Mouse (Mus musculus) liver, postnatal 0 days (tissue): Measurements from ENCODE around the gene Pfkp. TPM values are rescaled to one million over a fixed set of nuclear protein-coding genes. Genes with fewer than 3 reads are reported as not detected.

Source experiments
- ATAC-seq: fragments of 200-750 bp; cut with Nextera tagmentation; 2 replicates; pipeline ENCODE4 v1.8.0; 2017; ENCODE audit warnings: mild to moderate bottlenecking, moderate library complexity
- DNase-seq: peaks from one replicate; pipeline ENCODE4 v3.0.0-alpha.2; 2016
- H3K27ac ChIP-seq: fragments of 300-500 bp; sonication (generic); 2 replicates; pipeline ENCODE4 v1.5.1; 2014; ENCODE audit warnings: antibody characterized with exemption, moderate library complexity, mild to moderate bottlenecking, low read depth
- H3K27me3 ChIP-seq: fragments of 300-500 bp; sonication (generic); 2 replicates; pipeline ENCODE4 v1.6.1; 2014; ENCODE audit warnings: low read length, control low read depth, mixed read lengths; ENCODE audit not compliant: insufficient read depth
- H3K36me3 ChIP-seq: fragments of 300-500 bp; sonication (generic); replicated peaks from 2 replicates; pipeline ENCODE4 v1.6.1; 2014; ENCODE audit warnings: mild to moderate bottlenecking, control low read depth, low read length, moderate library complexity, mixed read lengths; ENCODE audit not compliant: insufficient read depth
- H3K4me1 ChIP-seq: fragments of 300-500 bp; sonication (generic); 2 replicates; pipeline ENCODE4 v1.6.1; 2014; ENCODE audit warnings: antibody characterized with exemption, mild to moderate bottlenecking, control low read depth; ENCODE audit not compliant: insufficient read depth
- H3K4me2 ChIP-seq: fragments of 300-500 bp; sonication (generic); 2 replicates; pipeline ENCODE4 v1.6.1; 2014; ENCODE audit warnings: low read depth, mild to moderate bottlenecking, low read length, moderate library complexity, mixed read lengths
- H3K4me3 ChIP-seq: fragments of 300-500 bp; sonication (generic); 2 replicates; pipeline ENCODE4 v1.5.1; 2014; ENCODE audit warnings: low read depth, low read length
- H3K9ac ChIP-seq: fragments of 300-500 bp; sonication (generic); replicated peaks from 2 replicates; pipeline ENCODE4 v1.6.1; 2014; ENCODE audit warnings: mild to moderate bottlenecking, moderate library complexity
- H3K9me3 ChIP-seq: fragments of 300-500 bp; sonication (generic); 2 replicates; pipeline ENCODE4 v1.6.1; 2016; ENCODE audit warnings: mild to moderate bottlenecking, control low read depth, low read length, mixed read lengths
- CTCF ChIP-seq: sonication (generic); IDR thresholded peaks from 2 replicates; pipeline ENCODE4 v1.5.1; 2016; ENCODE audit warnings: antibody characterized with exemption, low read depth
- EP300 ChIP-seq: IDR thresholded peaks from 2 replicates; pipeline ENCODE4 v1.6.1; 2016; ENCODE audit warnings: antibody characterized with exemption, low read depth, mild to moderate bottlenecking
- WGBS: fragments of 180-500 bp; shearing (Covaris S2); extraction: QIAGEN DNeasy Blood & Tissue Kit; methylation state at CpG from one replicate; pipeline ENCODE4 v1.1.7; 2014; ENCODE audit not compliant: insufficient replicate concordance; 5-methylcytosine and 5-hydroxymethylcytosine counted together
- polyA plus RNA-seq: library from polyadenylated mRNA; unstranded; fragments of >200 nt; fragmentation: Nextera tagmentation; extraction: Ambion mirVana; gene quantifications from 2 replicates; pipeline ENCODE4 v1.2.1, GENCODE M21; 2015

Gene Pfkp
- polyA plus RNA-seq, 1 experiment from 2014 or later = 4.9 TPM

DNA sequence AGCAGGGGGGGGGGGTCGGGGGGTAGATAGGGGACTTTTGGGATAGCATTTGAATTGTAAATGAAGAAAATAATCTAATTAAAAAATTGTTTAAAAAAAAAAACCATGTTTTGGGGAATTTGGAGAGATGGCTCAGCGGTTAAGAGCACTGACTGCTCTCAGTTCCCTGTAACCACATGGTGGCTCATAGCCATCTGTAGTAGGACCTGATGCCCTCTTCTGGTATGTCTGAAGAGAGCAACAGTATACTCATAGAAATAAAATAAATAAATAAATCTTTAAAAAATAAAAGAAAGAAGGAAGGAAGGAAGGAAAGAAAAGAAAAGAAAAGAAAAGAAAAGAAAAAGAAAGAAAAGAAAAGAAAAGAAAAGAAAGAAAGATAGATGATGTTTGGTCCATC is 94.9 kb downstream of the Pfkp start:
- WGBS = 66% methylated on average over 2 of the region's 2 CpGs
- TF ChIP-seq EP300 (no peak), CTCF (no peak)
- Histone ChIP-seq H3K9me3 (no peaks in the 10 kb centered on the region), H3K27ac (no peak overlapping the region), H3K4me3 (no peak overlapping the region), H3K27me3 (no peaks in the 10 kb centered on the region), H3K9ac (no peak overlapping the region), H3K4me1 (peaks cover 15% of the 10 kb centered on the region; the same call in 1 of the 2 replicates), H3K4me2 (no peak overlapping the region), H3K36me3 (peaks cover 70% of the 10 kb centered on the region)
- DNase-seq (no peak), ATAC-seq (no peak)

DNA sequence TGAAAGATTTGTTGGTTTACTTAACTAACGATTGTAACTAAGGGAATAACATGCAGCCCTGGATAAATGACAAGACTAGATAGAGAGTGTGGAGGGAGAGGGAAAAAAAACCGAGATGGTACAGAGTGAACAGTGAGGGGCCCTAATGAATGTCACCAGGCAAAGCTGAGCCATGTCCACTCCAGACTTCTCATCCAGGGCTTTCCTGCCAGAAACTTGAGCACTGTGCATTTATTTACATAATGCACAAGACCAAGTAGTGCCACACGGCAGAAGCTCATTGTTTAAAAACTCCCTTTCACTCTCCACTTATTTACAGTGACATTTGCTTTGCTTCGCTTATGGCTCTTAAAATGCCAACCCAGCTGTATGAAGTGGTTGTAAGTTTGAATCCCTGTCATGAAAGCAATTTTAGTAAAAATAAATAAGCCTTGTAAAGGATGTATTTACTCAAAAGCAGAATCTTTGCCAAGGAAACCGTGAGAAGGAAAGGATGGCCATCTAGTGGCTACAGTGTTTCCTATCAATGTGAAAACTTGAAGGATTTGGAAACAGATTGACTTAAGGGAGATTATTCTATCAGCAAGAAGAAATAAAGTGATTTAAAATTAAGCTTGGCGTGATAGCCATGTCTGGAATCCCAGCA is 113.2 kb downstream of the Pfkp start:
- H3K27me3 ChIP-seq = no peaks in the 10 kb centered on the region
- H3K4me2 ChIP-seq = no peak overlapping the region
- no peaks in the 10 kb centered on the region for H3K9me3 ChIP-seq
- no peak overlapping the region for H3K4me3 ChIP-seq
- H3K9ac ChIP-seq = no peak overlapping the region
- peak; percentile 25 for TF ChIP-seq CTCF
- TF ChIP-seq EP300 = no peak
- no peaks in the 10 kb centered on the region for H3K4me1 ChIP-seq
- DNase-seq = no peak
- ATAC-seq = no peak
- no peak overlapping the region for H3K27ac ChIP-seq
- WGBS = 56% methylated on average over 6 of the region's 6 CpGs
- H3K36me3 ChIP-seq = no peaks in the 10 kb centered on the region

DNA sequence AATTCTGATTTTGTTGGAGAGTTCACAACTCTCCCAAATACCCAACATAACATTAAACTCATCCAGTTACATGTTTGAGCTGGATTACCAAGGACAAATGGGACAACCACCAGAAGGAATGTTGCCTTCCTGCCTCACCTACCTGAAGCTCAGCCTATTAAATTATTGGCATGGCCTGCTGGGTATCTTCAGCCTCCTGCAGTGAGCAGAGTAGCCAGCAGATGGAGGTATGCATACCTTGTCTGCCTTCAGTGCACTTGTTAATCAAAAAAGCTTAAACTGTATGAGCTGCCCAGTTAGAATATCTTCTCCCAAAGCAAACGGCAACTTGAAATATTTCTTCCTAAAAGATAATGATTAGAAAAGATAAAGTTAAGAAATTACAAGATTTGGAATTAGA is 115.9 kb downstream of the Pfkp start:
- H3K4me2 ChIP-seq = no peak overlapping the region
- no peak overlapping the region for H3K4me3 ChIP-seq
- H3K9me3 ChIP-seq = no peaks in the 10 kb centered on the region
- TF ChIP-seq CTCF = peak; percentile 59
- TF ChIP-seq EP300 = no peak
- no peak for DNase-seq
- WGBS = 81% methylated on average over 1 of the region's 1 CpGs
- no peak overlapping the region for H3K9ac ChIP-seq
- no peaks in the 10 kb centered on the region for H3K4me1 ChIP-seq
- H3K27ac ChIP-seq = no peak overlapping the region
- no peaks in the 10 kb centered on the region for H3K27me3 ChIP-seq
- no peaks in the 10 kb centered on the region for H3K36me3 ChIP-seq
- ATAC-seq = no peak

Other genes starting within 250 kb of the Pfkp start
- 23.5 and 27.0 TPM in 2 replicates for gene Pitrm1, start 100.6 kb downstream of the Pfkp start, polyA plus RNA-seq